Mouse (Mus musculus) liver, embryonic 16.5 days (tissue): ENCODE results near the gene Gm45753. TPM values are rescaled to one million over a fixed set of nuclear protein-coding genes. Genes with fewer than 3 reads are reported as not detected.

Source experiments
- ATAC-seq: fragments of 200-750 bp; cut with Nextera tagmentation; 2 replicates; pipeline ENCODE4 v1.8.0; 2017; ENCODE audit warnings: low read depth, mild to moderate bottlenecking, moderate number of reproducible peaks, moderate library complexity
- H3K27ac ChIP-seq: fragments of 300-500 bp; sonication (generic); 2 replicates; pipeline ENCODE4 v1.5.1; 2014; ENCODE audit warnings: mild to moderate bottlenecking, low read length
- H3K27me3 ChIP-seq: fragments of 300-500 bp; sonication (generic); 2 replicates; pipeline ENCODE4 v1.6.1; 2014; ENCODE audit warnings: low read depth, low read length, mixed read lengths; ENCODE audit not compliant: control insufficient read depth, insufficient read depth
- H3K36me3 ChIP-seq: fragments of 300-500 bp; sonication (generic); 2 replicates; pipeline ENCODE4 v1.6.1; 2014; ENCODE audit warnings: mild to moderate bottlenecking; ENCODE audit not compliant: control insufficient read depth, insufficient read depth
- H3K4me1 ChIP-seq: fragments of 300-500 bp; sonication (generic); 2 replicates; pipeline ENCODE4 v1.6.1; 2014; ENCODE audit warnings: low read depth, low read length, mixed read lengths; ENCODE audit not compliant: control insufficient read depth
- H3K4me2 ChIP-seq: fragments of 300-500 bp; sonication (generic); 2 replicates; pipeline ENCODE4 v1.6.1; 2014; ENCODE audit warnings: low read depth, low read length, mixed read lengths
- H3K4me3 ChIP-seq: fragments of 300-500 bp; sonication (generic); 2 replicates; pipeline ENCODE4 v1.5.1; 2014; ENCODE audit warnings: low read depth, mild to moderate bottlenecking, low read length
- H3K9ac ChIP-seq: fragments of 300-500 bp; sonication (generic); 2 replicates; pipeline ENCODE4 v1.6.1; 2014; ENCODE audit warnings: low read depth, low read length
- H3K9me3 ChIP-seq: fragments of 300-500 bp; sonication (generic); replicated peaks from 2 replicates; pipeline ENCODE4 v1.6.1; 2016; ENCODE audit warnings: low read length; ENCODE audit not compliant: control insufficient read depth
- WGBS: fragments of 180-500 bp; shearing (Covaris S2); extraction: QIAGEN DNeasy Blood & Tissue Kit; methylation state at CpG from one replicate; pipeline ENCODE4 v1.1.7; 2014; ENCODE audit not compliant: insufficient replicate concordance; 5-methylcytosine and 5-hydroxymethylcytosine counted together
- polyA plus RNA-seq: library from polyadenylated mRNA; unstranded; fragments of >200 nt; fragmentation: Nextera tagmentation; extraction: Ambion mirVana; gene quantifications from 2 replicates; pipeline ENCODE4 v1.2.1, GENCODE M21; 2015

The Gm45753 gene
- polyA plus RNA-seq, 1 experiment from 2014 or later = 26.5 TPM

DNA sequence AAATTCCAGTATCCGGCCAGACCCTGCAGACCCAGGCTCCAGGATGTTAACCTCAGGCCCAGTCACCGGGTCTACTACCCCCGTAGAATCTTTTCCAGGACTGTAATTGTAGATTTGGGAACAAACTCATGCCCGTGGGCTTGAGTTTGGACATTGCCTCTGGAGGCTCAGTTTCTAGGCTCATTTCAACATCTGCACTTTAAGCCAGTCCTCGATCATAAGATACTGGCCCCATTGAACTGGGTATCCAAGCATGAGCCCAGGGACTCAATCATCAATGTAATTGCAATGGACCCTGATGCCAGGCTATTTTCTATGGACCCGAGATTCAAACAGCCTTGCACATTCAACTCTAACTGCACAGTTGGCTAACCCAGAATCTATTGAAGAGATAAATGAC is 13.0 kb downstream of the Gm45753 start:
- no peak overlapping the region for H3K27ac ChIP-seq
- H3K4me3 ChIP-seq = no peak overlapping the region
- H3K4me2 ChIP-seq = no peak overlapping the region
- no peaks in the 10 kb centered on the region for H3K27me3 ChIP-seq
- no peaks in the 10 kb centered on the region; the same call in none of the 2 replicates for H3K4me1 ChIP-seq
- no peaks in the 10 kb centered on the region for H3K36me3 ChIP-seq
- ATAC-seq = no peak
- no peak overlapping the region for H3K9ac ChIP-seq
- 57% methylated on average over 6 of the region's 6 CpGs for WGBS
- no peaks in the 10 kb centered on the region for H3K9me3 ChIP-seq

DNA sequence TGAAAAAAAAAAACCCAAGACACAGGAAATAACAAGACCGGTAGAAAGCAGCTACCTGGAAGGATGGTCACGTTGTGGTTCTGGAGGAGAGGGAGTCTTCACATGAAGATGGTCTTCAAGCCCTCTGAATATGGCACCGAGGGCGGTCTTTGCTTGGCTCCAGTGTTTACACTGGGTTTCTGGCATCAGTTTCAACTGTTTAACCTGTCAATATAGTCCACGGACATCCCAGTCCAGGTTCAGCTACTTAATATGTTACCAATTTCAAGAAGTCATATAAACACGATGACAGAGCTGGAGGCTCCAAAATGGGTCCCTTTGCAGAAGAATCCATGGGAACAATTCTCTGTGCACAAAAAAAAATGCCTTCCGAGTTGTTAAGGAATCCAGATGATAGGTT is 13.6 kb downstream of the Gm45753 start, which contains the start of gene Klkb1:
TSS of gene Klkb1 (minus strand) at position 173 of the 400 bp plus-strand sequence.
- WGBS = 53% methylated on average over 7 of the region's 7 CpGs
- H3K9ac ChIP-seq = no peak within 1 kb of the TSS
- ATAC-seq = peak; percentile 87
- no peak within 1 kb of the TSS; the same call in 1 of the 2 replicates for H3K27ac ChIP-seq
- peak within 1 kb of the TSS; percentile 31 for H3K4me3 ChIP-seq
- H3K27me3 ChIP-seq = no peaks in the 10 kb centered on the region
- H3K9me3 ChIP-seq = no peaks in the 10 kb centered on the region
- no peaks in the 10 kb centered on the region; the same call in none of the 2 replicates for H3K4me1 ChIP-seq
- H3K4me2 ChIP-seq = no peak within 1 kb of the TSS
- H3K36me3 ChIP-seq = no peaks in the 10 kb centered on the region

DNA sequence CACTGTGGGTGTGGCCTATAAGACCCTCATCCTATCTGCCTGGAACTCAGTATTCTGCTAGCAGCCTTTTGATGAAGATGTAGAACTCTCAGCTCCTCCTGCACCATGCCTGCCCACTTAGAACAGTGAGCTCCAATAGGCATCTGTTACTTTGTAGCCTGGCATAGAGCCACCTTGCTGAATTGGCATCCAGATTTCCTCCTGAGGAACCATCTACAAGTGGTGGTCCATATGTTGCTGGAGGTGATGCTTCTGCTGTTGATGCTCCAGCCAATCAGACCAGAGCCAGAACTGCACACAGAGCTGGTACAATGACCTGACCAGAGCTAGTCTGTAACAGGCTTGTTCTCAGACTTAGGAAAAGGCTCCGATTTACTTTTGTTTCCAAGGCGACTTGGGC is 16.5 kb downstream of the Gm45753 start:
- Histone ChIP-seq H3K4me1 (no peaks in the 10 kb centered on the region; the same call in none of the 2 replicates), H3K27ac (no peak overlapping the region), H3K36me3 (no peaks in the 10 kb centered on the region), H3K27me3 (no peaks in the 10 kb centered on the region), H3K9ac (no peak overlapping the region), H3K9me3 (no peaks in the 10 kb centered on the region), H3K4me3 (no peak overlapping the region), H3K4me2 (no peak overlapping the region)
- ATAC-seq = no peak
- 73% methylated on average over 2 of the region's 2 CpGs for WGBS

DNA sequence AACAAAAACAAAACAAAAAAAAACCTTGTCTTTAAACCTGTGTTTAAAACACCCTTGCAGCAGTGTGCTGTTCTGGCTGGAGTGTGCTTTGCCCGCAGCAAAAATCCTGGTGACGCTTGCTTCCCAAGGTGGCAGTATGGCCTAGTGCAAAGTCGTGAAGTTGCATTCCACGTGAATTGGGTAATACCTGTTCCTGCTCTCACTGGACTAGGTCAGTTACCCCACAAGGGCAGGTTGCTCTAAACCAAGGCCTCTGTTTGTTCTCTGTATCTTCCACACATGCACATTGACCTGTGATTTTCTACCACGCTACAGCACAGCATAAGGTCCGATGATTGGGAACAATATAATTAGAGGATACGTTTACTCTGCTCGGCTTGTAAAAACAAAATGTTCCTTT is 26.6 kb downstream of the Gm45753 start:
- Histone ChIP-seq H3K36me3 (no peaks in the 10 kb centered on the region; the same call in 1 of the 2 replicates), H3K9ac (no peak overlapping the region), H3K4me3 (no peak overlapping the region), H3K4me1 (no peaks in the 10 kb centered on the region), H3K27ac (peak overlapping the region; percentile 66), H3K9me3 (no peaks in the 10 kb centered on the region), H3K27me3 (no peaks in the 10 kb centered on the region), H3K4me2 (no peak overlapping the region)
- 51% methylated on average over 8 of the region's 8 CpGs for WGBS
- ATAC-seq = peak; percentile 92

DNA sequence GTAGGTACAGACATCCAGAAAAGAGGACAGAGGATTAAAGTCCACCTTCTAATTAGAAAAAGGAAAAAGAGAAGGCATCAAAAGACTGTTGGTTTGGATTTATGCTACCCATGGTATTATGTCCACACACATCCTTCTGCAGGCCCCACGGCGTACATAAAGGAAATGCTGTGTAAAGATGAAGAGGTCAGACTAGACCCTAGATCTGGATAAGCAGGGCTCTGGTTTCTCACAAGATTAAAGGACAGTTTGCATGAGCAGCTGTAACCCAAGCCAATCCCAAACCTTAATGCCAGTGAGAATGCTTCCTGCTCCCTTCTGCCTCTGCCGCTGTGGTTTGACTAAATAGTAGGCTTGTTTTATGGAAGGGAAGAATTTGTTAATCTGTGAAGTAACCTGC is 30.8 kb downstream of the Gm45753 start:
- Histone ChIP-seq H3K4me2 (no peak overlapping the region), H3K27me3 (no peaks in the 10 kb centered on the region), H3K9ac (no peak overlapping the region), H3K27ac (no peak overlapping the region), H3K9me3 (no peaks in the 10 kb centered on the region), H3K36me3 (no peaks in the 10 kb centered on the region; the same call in 1 of the 2 replicates), H3K4me3 (no peak overlapping the region), H3K4me1 (no peaks in the 10 kb centered on the region)
- WGBS = 53% methylated on average over 3 of the region's 3 CpGs
- ATAC-seq = no peak

DNA sequence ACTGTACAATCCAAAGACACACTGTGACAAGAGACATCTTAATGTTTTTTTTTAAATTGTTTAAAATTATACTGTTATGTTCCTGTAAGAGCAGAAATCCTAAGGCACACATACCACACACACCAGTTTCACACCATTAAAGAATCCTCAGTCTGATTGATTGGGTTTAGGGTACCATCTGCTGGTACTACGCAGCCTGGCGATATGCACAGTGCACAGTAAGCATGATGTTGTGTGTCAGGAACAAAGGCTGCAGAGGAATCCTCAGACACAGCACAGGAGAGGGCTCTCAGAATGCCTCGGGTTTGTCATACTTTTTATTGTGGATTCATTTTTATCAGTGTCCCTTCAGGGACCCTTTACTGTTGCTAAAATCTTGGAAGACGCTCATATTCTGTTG is 33.9 kb downstream of the Gm45753 start:
- 72% methylated on average over 4 of the region's 4 CpGs for WGBS
- ATAC-seq = no peak
- H3K36me3 ChIP-seq = no peaks in the 10 kb centered on the region; the same call in 1 of the 2 replicates
- H3K4me1 ChIP-seq = no peaks in the 10 kb centered on the region
- H3K27me3 ChIP-seq = no peaks in the 10 kb centered on the region
- H3K4me3 ChIP-seq = no peak overlapping the region
- no peaks in the 10 kb centered on the region for H3K9me3 ChIP-seq
- H3K9ac ChIP-seq = no peak overlapping the region
- H3K27ac ChIP-seq = no peak overlapping the region
- no peak overlapping the region for H3K4me2 ChIP-seq

DNA sequence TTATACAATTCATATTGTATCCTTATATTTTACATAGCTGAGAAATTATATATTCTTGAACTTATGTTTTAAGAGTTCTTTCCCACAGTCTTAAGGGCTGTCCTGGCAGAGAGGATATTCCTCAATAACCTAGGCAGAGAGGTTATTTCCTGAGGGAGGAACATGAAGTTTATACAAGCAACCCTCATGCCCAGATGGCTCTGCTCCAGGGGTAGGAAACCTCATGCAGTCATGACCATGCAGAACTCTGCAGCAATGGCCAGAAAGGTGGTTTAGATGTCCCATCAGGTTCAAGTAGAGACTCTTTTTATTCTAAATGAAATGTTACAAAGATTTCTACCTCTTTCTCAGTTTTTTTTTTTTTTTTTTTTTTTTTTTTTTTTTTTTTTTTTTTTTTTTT is 39.2 kb downstream of the Gm45753 start:
- H3K9me3 ChIP-seq = no peaks in the 10 kb centered on the region
- no peak overlapping the region for H3K4me3 ChIP-seq
- H3K4me2 ChIP-seq = no peak overlapping the region
- ATAC-seq = no peak
- H3K9ac ChIP-seq = no peak overlapping the region
- no peaks in the 10 kb centered on the region for H3K36me3 ChIP-seq
- H3K27ac ChIP-seq = no peak overlapping the region
- no peaks in the 10 kb centered on the region for H3K27me3 ChIP-seq
- no peaks in the 10 kb centered on the region; the same call in 1 of the 2 replicates for H3K4me1 ChIP-seq

DNA sequence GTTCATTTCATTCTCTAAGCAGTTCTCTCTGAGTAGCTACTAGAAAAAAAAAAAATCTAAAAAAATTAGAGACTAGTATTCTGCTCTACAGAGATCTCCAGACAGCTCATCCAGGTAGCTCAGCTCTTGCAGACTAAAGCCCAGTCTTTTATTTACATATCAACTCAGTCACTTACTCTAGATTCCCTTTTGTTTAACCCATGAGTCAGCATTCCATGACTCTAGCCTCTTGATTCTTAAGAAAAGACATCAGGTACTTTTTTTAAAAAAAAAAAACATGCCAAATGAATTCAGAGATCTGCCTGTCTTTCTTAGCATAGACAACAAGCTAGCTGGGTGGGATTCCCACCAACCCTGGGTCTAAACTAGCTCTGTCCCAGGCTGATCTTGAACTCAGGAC is 39.8 kb downstream of the Gm45753 start:
- no peaks in the 10 kb centered on the region for H3K9me3 ChIP-seq
- no peak overlapping the region for H3K27ac ChIP-seq
- no peaks in the 10 kb centered on the region for H3K36me3 ChIP-seq
- H3K4me2 ChIP-seq = no peak overlapping the region
- H3K9ac ChIP-seq = no peak overlapping the region
- H3K4me3 ChIP-seq = no peak overlapping the region
- no peak for ATAC-seq
- no peaks in the 10 kb centered on the region; the same call in 1 of the 2 replicates for H3K4me1 ChIP-seq
- H3K27me3 ChIP-seq = no peaks in the 10 kb centered on the region

DNA sequence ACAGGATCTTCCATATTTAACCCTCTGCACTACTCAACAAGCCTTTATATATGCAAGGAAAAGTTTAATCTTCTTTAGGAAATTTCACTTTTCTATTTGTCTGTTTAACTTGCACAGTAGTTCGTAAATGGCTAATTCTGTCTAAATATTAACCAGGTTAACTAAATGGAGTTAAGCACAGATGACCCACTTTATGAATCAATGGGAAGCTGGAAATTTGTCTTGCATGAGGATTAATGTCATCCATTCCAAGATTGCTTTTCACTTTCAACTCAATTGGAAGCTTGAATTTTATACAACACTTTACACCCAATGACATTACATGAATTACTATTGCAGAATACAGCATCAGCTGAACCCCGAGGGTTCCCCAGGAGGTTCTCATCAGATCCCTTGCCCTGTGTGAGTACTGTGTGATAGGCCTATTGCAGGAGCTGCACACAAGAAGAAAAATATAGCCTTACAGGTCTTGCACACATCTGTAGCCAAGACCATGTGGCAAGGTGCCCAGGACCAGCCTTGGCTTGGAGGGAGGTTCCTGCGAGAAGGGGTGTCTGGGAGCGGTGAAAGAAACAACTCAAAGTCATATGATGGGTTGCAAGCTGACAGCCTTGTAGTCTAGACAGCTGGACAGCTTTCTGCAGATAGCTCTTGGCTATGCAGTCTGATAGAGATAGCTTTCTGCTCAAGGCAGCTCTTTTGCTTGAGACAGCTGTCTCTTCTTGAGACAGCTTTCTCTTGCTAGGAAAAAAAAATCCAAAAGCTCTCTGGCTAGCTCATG is 40.5 kb downstream of the Gm45753 start:
- 58% methylated on average over 4 of the region's 4 CpGs for WGBS
- Histone ChIP-seq H3K9ac (no peak overlapping the region), H3K27ac (peak overlapping the region; percentile 66; the same call in 1 of the 2 replicates)

More for the DNA sequence above, 40.5 kb downstream of the Gm45753 start:
- Histone ChIP-seq H3K4me1 (no peaks in the 10 kb centered on the region; the same call in 1 of the 2 replicates), H3K4me3 (no peak overlapping the region), H3K27me3 (no peaks in the 10 kb centered on the region), H3K36me3 (no peaks in the 10 kb centered on the region), H3K9me3 (no peaks in the 10 kb centered on the region), H3K4me2 (no peak overlapping the region)
- no peak for ATAC-seq
